Comparison of ENCODE assay signal across 1 mouse cellular context in the genomic region with DNA sequence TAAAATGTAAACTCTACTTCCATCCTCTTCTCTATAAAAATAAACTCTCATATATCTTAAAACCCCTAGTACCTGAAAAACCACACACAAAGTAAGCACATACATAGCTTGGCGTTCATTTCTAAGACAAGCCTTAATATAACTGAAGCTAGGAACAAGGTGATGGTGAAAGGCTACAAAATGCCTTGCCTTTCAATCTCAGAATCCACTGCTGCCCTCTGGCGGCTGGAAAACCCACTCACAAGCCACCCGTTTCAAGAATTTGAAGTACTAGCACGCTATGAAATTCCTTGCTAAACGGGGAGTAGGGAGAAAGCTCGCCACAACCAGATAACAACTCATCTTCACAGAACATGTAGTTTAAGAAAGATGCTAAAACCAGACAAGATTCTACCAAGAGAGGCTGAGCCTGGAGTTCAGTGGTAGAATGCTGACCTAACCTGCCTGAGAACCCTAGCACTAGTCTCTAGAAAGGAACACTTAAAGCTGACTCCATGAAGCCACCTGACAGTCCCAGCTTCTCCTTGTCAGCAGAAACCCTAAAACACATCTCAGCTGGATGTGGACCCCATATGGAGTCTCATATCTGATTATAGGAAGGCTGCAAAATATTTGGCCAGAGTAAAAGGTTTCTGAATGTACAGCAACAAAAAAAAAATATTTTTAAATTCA.
TF ChIP-seq lines count a peak whose summit lies in the region.

No protein-coding gene starts in this region.

TF ChIP-seq in CH12.LX, 34 proteins besides CTCF, POLR2A, EP300 and RAD21 (continued from another document):
- TF ChIP-seq ETS1 (conservative IDR thresholded peaks at IDR 0.05; ENCODE audit: low read depth, low read length) (no peak), BHLHE40 (IDR thresholded peaks at IDR 0.05; ENCODE audit: low read depth, low read length) (no peak), SIN3A (IDR thresholded peaks at IDR 0.05; ENCODE audit: low read length) (peak; percentile 56; the same call in 1 of the 2 replicates), GABPA (IDR thresholded peaks at IDR 0.05; ENCODE audit: insufficient replicate concordance, low read depth, low read length) (no peak), UBTF (IDR thresholded peaks at IDR 0.05; ENCODE audit: low read depth, low read length) (no peak), MAX (IDR thresholded peaks at IDR 0.05; ENCODE audit: low read length) (peak; percentile 20; the same call in 1 of the 2 replicates), MXI1 (IDR thresholded peaks at IDR 0.05; ENCODE audit: low read depth, low read length) (no peak), NRF1 (IDR thresholded peaks at IDR 0.05; ENCODE audit: low read depth, low read length) (no peak), JUND (conservative IDR thresholded peaks at IDR 0.05; ENCODE audit: low read depth, low read length) (peak; percentile 50; the same call in 1 of the 2 replicates), SMC3 (IDR thresholded peaks at IDR 0.05; ENCODE audit: low read depth, low read length) (peak; percentile 88), ZC3H11A (IDR thresholded peaks at IDR 0.05; ENCODE audit: low read depth, low read length) (peak; percentile 6; the same call in 1 of the 2 replicates), POLR2AphosphoS2 (IDR thresholded peaks at IDR 0.05; ENCODE audit: low read depth, low read length) (peak; percentile 28), MEF2A (IDR thresholded peaks at IDR 0.05; ENCODE audit: borderline replicate concordance, low read depth, low read length) (0 out of 2 replicates have a peak, but pooled peaks have one; percentile 10)
